Mouse (Mus musculus): Measurements from ENCODE around the gene Klrg2. TPM values are rescaled to one million over a fixed set of nuclear protein-coding genes. Genes with fewer than 3 reads are reported as not detected.
A peak's percentile ranks its signal among the peaks of the same experiment; 100 is the strongest.

Gene Klrg2
- polyA plus RNA-seq, 1 experiment from 2014 or later = 0.44 TPM

GRCm38 (mm10) chr6:38649545-38649944, 12.5 kb upstream of the Klrg2 start:
- H3K4me2 ChIP-seq (replicated peaks; ENCODE audit: low read depth) = no peak overlapping the region
- TF ChIP-seq CTCF (IDR thresholded peaks at IDR 0.05; ENCODE audit: low read depth) = peak; percentile 54
- 86% methylated on average over 3 of the region's 3 CpGs for whole genome bisulfite sequencing
- no peak overlapping the region for H3K9ac ChIP-seq (ENCODE audit: low read depth, low read length)
- no peaks in the 10 kb centered on the region for H3K9me3 ChIP-seq (ENCODE audit: control insufficient read depth)
- no peak overlapping the region for H3K27ac ChIP-seq (ENCODE audit: low read depth, low read length)
- no peak for ATAC-seq
- H3K27me3 ChIP-seq (replicated peaks; ENCODE audit: control insufficient read depth, insufficient read depth, low read length) = no peaks in the 10 kb centered on the region
- no peaks in the 10 kb centered on the region for H3K4me1 ChIP-seq (replicated peaks; ENCODE audit: control insufficient read depth, insufficient read depth, low read length)
- H3K36me3 ChIP-seq (ENCODE audit: control insufficient read depth, insufficient read depth) = no peaks in the 10 kb centered on the region
- H3K4me3 ChIP-seq (ENCODE audit: low read depth, low read length) = no peak overlapping the region

GRCm38 (mm10) chr6:38643039-38643438, 6.0 kb upstream of the Klrg2 start:
- no peaks in the 10 kb centered on the region for H3K36me3 ChIP-seq (ENCODE audit: control insufficient read depth, insufficient read depth)
- H3K4me1 ChIP-seq (replicated peaks; ENCODE audit: control insufficient read depth, insufficient read depth, low read length) = no peaks in the 10 kb centered on the region
- 0 out of 2 replicates have a peak, but pooled peaks have one; percentile 23 for ATAC-seq
- no peak overlapping the region for H3K9ac ChIP-seq (ENCODE audit: low read depth, low read length)
- H3K27ac ChIP-seq (ENCODE audit: low read depth, low read length) = no peak overlapping the region
- TF ChIP-seq CTCF (IDR thresholded peaks at IDR 0.05; ENCODE audit: low read depth) = no peak
- 65% methylated on average over 3 of the region's 3 CpGs for WGBS
- no peak overlapping the region for H3K4me2 ChIP-seq (replicated peaks; ENCODE audit: low read depth)
- H3K27me3 ChIP-seq (replicated peaks; ENCODE audit: control insufficient read depth, insufficient read depth, low read length) = peaks cover 34% of the 10 kb centered on the region
- no peaks in the 10 kb centered on the region for H3K9me3 ChIP-seq (ENCODE audit: control insufficient read depth)
- H3K4me3 ChIP-seq (ENCODE audit: low read depth, low read length) = no peak overlapping the region

- Histone ChIP-seq H3K9me3 (ENCODE audit: control insufficient read depth) (no peaks in the 10 kb centered on the region), H3K4me3 (ENCODE audit: low read depth, low read length) (no peak overlapping the region), H3K4me2 (replicated peaks; ENCODE audit: low read depth) (no peak overlapping the region), H3K27ac (ENCODE audit: low read depth, low read length) (no peak overlapping the region), H3K27me3 (replicated peaks; ENCODE audit: control insufficient read depth, insufficient read depth, low read length) (peaks cover 39% of the 10 kb centered on the region), H3K9ac (ENCODE audit: low read depth, low read length) (no peak overlapping the region), H3K4me1 (replicated peaks; ENCODE audit: control insufficient read depth, insufficient read depth, low read length) (no peaks in the 10 kb centered on the region), H3K36me3 (ENCODE audit: control insufficient read depth, insufficient read depth) (no peaks in the 10 kb centered on the region)
- TF ChIP-seq CTCF (IDR thresholded peaks at IDR 0.05; ENCODE audit: low read depth) = no peak
- WGBS = 37% methylated on average over 5 of the region's 5 CpGs
- ATAC-seq = peak; percentile 88
These were observed 5.6 kb upstream of the Klrg2 start for GRCm38 (mm10) chr6:38642593-38642992.

- 55% methylated on average over 5 of the region's 5 CpGs for WGBS
- Histone ChIP-seq H3K4me2 (replicated peaks; ENCODE audit: low read depth) (no peak overlapping the region), H3K4me3 (ENCODE audit: low read depth, low read length) (no peak overlapping the region), H3K27me3 (replicated peaks; ENCODE audit: control insufficient read depth, insufficient read depth, low read length) (peaks cover 46% of the 10 kb centered on the region), H3K9me3 (ENCODE audit: control insufficient read depth) (no peaks in the 10 kb centered on the region), H3K4me1 (replicated peaks; ENCODE audit: control insufficient read depth, insufficient read depth, low read length) (peaks cover 3% of the 10 kb centered on the region; the same call in 1 of the 2 replicates), H3K9ac (ENCODE audit: low read depth, low read length) (no peak overlapping the region), H3K36me3 (ENCODE audit: control insufficient read depth, insufficient read depth) (no peaks in the 10 kb centered on the region), H3K27ac (ENCODE audit: low read depth, low read length) (no peak overlapping the region)
- no peak for ATAC-seq
- TF ChIP-seq CTCF (IDR thresholded peaks at IDR 0.05; ENCODE audit: low read depth) = peak; percentile 32; the same call in 1 of the 2 replicates
These were observed 4.6 kb upstream of the Klrg2 start for GRCm38 (mm10) chr6:38641645-38642044.

GRCm38 (mm10) chr6:38641228-38641627, 4.2 kb upstream of the Klrg2 start:
- TF ChIP-seq CTCF (IDR thresholded peaks at IDR 0.05; ENCODE audit: low read depth) = no peak
- Histone ChIP-seq H3K4me2 (replicated peaks; ENCODE audit: low read depth) (no peak overlapping the region), H3K9ac (ENCODE audit: low read depth, low read length) (no peak overlapping the region), H3K36me3 (ENCODE audit: control insufficient read depth, insufficient read depth) (no peaks in the 10 kb centered on the region), H3K9me3 (ENCODE audit: control insufficient read depth) (no peaks in the 10 kb centered on the region), H3K4me3 (ENCODE audit: low read depth, low read length) (no peak overlapping the region), H3K4me1 (replicated peaks; ENCODE audit: control insufficient read depth, insufficient read depth, low read length) (peaks cover 6% of the 10 kb centered on the region; the same call in 1 of the 2 replicates), H3K27me3 (replicated peaks; ENCODE audit: control insufficient read depth, insufficient read depth, low read length) (peaks cover 51% of the 10 kb centered on the region), H3K27ac (ENCODE audit: low read depth, low read length) (no peak overlapping the region)
- no peak for ATAC-seq
- WGBS = 76% methylated on average over 5 of the region's 5 CpGs

GRCm38 (mm10) chr6:38640401-38640800, 3.4 kb upstream of the Klrg2 start:
- Histone ChIP-seq H3K9me3 (ENCODE audit: control insufficient read depth) (no peaks in the 10 kb centered on the region), H3K27me3 (replicated peaks; ENCODE audit: control insufficient read depth, insufficient read depth, low read length) (peaks cover 58% of the 10 kb centered on the region), H3K4me3 (ENCODE audit: low read depth, low read length) (no peak overlapping the region), H3K27ac (ENCODE audit: low read depth, low read length) (no peak overlapping the region), H3K4me2 (replicated peaks; ENCODE audit: low read depth) (no peak overlapping the region), H3K9ac (ENCODE audit: low read depth, low read length) (no peak overlapping the region), H3K4me1 (replicated peaks; ENCODE audit: control insufficient read depth, insufficient read depth, low read length) (peaks cover 6% of the 10 kb centered on the region; the same call in 1 of the 2 replicates), H3K36me3 (ENCODE audit: control insufficient read depth, insufficient read depth) (no peaks in the 10 kb centered on the region)
- TF ChIP-seq CTCF (IDR thresholded peaks at IDR 0.05; ENCODE audit: low read depth) = no peak
- 60% methylated on average over 11 of the region's 11 CpGs for whole genome bisulfite sequencing
- no peak for ATAC-seq
